Mouse (Mus musculus): ENCODE measurements at regions not wholly inside any gene's neighbourhood (a gene's known extent, or its start where the extent isn't known, plus 50 kb on each side); places are given as distances from the start of the nearest gene placed in this dataset.
"Not testable (repeated sequence)": the region's sequence is repeated elsewhere in the genome, so short reads cannot be mapped to it uniquely, and the experiment has no call there.

DNA sequence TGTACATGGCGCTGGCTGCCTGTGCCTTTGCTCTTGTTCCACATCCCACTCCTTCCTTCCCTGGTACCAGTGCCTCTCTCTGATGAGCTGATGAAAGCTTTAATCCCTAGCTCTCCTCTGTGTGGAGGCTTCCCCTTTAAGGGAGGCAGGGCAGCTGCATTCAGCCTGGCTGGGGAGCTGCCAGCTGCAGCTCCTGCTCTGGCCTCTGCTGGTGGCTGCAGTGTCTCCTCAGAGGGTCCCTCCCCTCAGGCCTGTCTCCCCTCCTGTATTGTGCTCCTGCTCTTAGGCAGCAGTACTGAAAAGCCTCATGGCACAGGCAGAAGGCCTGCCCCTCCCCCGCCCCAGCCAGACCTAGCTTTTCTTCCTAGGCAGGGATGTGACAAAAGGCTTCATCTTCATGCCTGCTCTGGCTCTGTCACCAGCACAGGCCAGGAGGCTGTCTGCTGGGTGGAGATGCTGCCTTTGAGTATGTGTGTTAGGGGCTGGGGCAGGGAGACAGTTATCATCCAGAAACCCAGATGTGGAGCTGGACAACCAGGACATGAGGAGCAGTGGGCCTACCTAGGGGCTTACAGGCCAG is 97.7 kb upstream of the Zcchc13 start:
- H3K4me2 ChIP-seq (ENCODE audit: low read depth, low read length); H3K9me3 ChIP-seq (replicated peaks; ENCODE audit: control insufficient read depth, low read length); H3K36me3 ChIP-seq (ENCODE audit: control insufficient read depth, insufficient read depth, low read length); H3K4me3 ChIP-seq (replicated peaks; ENCODE audit: low read length); H3K27me3 ChIP-seq (ENCODE audit: control insufficient read depth, insufficient read depth, low read length); H3K4me1 ChIP-seq (ENCODE audit: control insufficient read depth, insufficient read depth, low read length); H3K9ac ChIP-seq (ENCODE audit: low read length): not testable (repeated sequence)
- WGBS = 30% methylated on average over 2 of the region's 2 CpGs
- ATAC-seq (ENCODE audit: insufficient read depth, low FRiP score) = peak; percentile 65; the same call in 1 of the 2 replicates
- peak overlapping the region; percentile 66 for H3K27ac ChIP-seq (ENCODE audit: low read length)

GRCm38 (mm10) chrX:103533306-103533705 is 97.1 kb upstream of the Zcchc13 start:
- 17% methylated on average over 11 of the region's 11 CpGs for WGBS
- no peak overlapping the region for H3K4me2 ChIP-seq (ENCODE audit: low read depth, low read length)
- H3K9ac ChIP-seq (ENCODE audit: low read length) = peak overlapping the region; percentile 35; the same call in 1 of the 2 replicates
- H3K9me3 ChIP-seq (replicated peaks; ENCODE audit: control insufficient read depth, low read length) = no peaks in the 10 kb centered on the region
- no peak for ATAC-seq (ENCODE audit: insufficient read depth, low FRiP score)
- no peaks in the 10 kb centered on the region for H3K27me3 ChIP-seq (ENCODE audit: control insufficient read depth, insufficient read depth, low read length)
- peak overlapping the region; percentile 66 for H3K27ac ChIP-seq (ENCODE audit: low read length)
- peaks cover 7% of the 10 kb centered on the region; the same call in 1 of the 2 replicates for H3K4me1 ChIP-seq (ENCODE audit: control insufficient read depth, insufficient read depth, low read length)
- no peak overlapping the region for H3K4me3 ChIP-seq (replicated peaks; ENCODE audit: low read length)
- H3K36me3 ChIP-seq (ENCODE audit: control insufficient read depth, insufficient read depth, low read length) = no peaks in the 10 kb centered on the region

- H3K4me1 ChIP-seq (ENCODE audit: control insufficient read depth, insufficient read depth, low read length) = peaks cover 7% of the 10 kb centered on the region; the same call in 1 of the 2 replicates
- no peak overlapping the region for H3K4me2 ChIP-seq (ENCODE audit: low read depth, low read length)
- H3K9ac ChIP-seq (ENCODE audit: low read length) = no peak overlapping the region; the same call in 1 of the 2 replicates
- H3K27me3 ChIP-seq (ENCODE audit: control insufficient read depth, insufficient read depth, low read length) = no peaks in the 10 kb centered on the region
- 20% methylated on average over 1 of the region's 1 CpGs for WGBS
- H3K4me3 ChIP-seq (replicated peaks; ENCODE audit: low read length) = no peak overlapping the region
- H3K36me3 ChIP-seq (ENCODE audit: control insufficient read depth, insufficient read depth, low read length) = no peaks in the 10 kb centered on the region
- H3K27ac ChIP-seq (ENCODE audit: low read length) = 0 out of 2 replicates have a peak overlapping the region, but pooled peaks have one; percentile 66
- ATAC-seq (ENCODE audit: insufficient read depth, low FRiP score) = no peak
- no peaks in the 10 kb centered on the region for H3K9me3 ChIP-seq (replicated peaks; ENCODE audit: control insufficient read depth, low read length)
Measured at GRCm38 (mm10) chrX:103533831-103534230, 96.6 kb upstream of the Zcchc13 start.

DNA sequence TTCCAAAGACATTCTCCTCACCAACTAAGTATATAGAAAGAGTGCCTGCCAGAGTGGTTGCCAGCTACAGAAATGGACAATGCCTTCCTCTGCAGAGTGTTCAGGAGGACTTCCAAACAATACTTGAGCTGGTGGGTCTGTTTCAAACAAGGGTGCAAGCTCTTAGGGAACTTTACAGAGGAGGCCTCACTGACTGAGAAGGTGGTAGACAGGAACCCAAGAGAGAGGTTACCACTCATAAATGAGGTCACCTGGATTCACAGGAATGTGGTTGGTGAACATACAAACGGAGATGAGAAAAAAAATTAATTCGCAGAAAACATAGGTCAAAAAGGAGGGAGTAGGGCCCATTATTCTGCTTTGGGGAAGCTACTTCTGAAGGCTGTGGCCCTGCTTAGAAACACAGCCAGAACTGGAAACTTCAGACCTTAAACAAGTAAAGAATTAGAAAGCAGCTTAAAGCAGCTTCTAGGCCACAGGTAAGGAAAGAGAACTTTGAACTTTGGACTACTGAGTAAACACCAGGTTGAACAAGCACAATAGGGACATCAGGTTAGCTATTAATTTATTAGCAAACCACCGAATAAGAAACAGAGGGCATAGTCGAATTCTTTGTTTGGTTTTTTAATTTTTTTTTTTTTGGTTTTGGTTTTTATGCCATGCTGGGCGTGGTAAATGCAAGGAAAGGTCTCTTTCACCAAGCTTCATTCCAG is 83.7 kb upstream of the Zcchc13 start:
- Histone ChIP-seq H3K4me2 (ENCODE audit: low read depth, low read length) (no peak overlapping the region), H3K9me3 (replicated peaks; ENCODE audit: control insufficient read depth, low read length) (no peaks in the 10 kb centered on the region), H3K27ac (ENCODE audit: low read length) (peak overlapping the region; percentile 86), H3K4me3 (replicated peaks; ENCODE audit: low read length) (no peak overlapping the region), H3K4me1 (ENCODE audit: control insufficient read depth, insufficient read depth, low read length) (no peaks in the 10 kb centered on the region), H3K9ac (ENCODE audit: low read length) (no peak overlapping the region), H3K36me3 (ENCODE audit: control insufficient read depth, insufficient read depth, low read length) (no peaks in the 10 kb centered on the region), H3K27me3 (ENCODE audit: control insufficient read depth, insufficient read depth, low read length) (no peaks in the 10 kb centered on the region)
- 61% methylated on average over 5 of the region's 5 CpGs for WGBS
- peak; percentile 87 for ATAC-seq (ENCODE audit: insufficient read depth, low FRiP score)

DNA sequence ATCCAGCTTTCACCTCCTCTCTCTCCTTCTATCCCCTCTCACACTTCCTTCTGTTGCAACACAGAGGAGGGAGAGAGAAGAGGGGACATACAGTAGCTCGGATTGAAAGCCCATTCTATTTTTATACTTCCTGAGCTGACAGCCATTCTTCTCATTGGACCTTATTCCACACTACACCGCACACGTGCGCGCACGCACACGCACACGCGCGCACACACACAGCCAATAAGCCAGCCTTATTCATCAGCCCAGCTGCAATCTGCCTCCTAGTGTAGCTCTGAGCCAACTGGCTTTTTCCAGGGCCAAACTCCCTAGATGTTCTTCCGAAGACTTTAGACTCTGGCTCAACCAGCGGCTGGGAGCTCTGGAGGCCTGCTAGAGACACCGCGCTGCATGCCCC is 79.1 kb upstream of the Zcchc13 start:
- H3K4me2 ChIP-seq (ENCODE audit: low read depth, low read length) = no peak overlapping the region
- H3K27ac ChIP-seq (ENCODE audit: low read length) = peak overlapping the region; percentile 18; the same call in 1 of the 2 replicates
- no peaks in the 10 kb centered on the region for H3K36me3 ChIP-seq (ENCODE audit: control insufficient read depth, insufficient read depth, low read length)
- H3K4me1 ChIP-seq (ENCODE audit: control insufficient read depth, insufficient read depth, low read length) = peaks cover 4% of the 10 kb centered on the region; the same call in 1 of the 2 replicates
- 73% methylated on average over 14 of the region's 14 CpGs for WGBS
- H3K9me3 ChIP-seq (replicated peaks; ENCODE audit: control insufficient read depth, low read length) = no peaks in the 10 kb centered on the region
- H3K27me3 ChIP-seq (ENCODE audit: control insufficient read depth, insufficient read depth, low read length) = no peaks in the 10 kb centered on the region
- H3K4me3 ChIP-seq (replicated peaks; ENCODE audit: low read length) = no peak overlapping the region
- H3K9ac ChIP-seq (ENCODE audit: low read length) = no peak overlapping the region
- peak; percentile 10; the same call in 1 of the 2 replicates for ATAC-seq (ENCODE audit: insufficient read depth, low FRiP score)

DNA sequence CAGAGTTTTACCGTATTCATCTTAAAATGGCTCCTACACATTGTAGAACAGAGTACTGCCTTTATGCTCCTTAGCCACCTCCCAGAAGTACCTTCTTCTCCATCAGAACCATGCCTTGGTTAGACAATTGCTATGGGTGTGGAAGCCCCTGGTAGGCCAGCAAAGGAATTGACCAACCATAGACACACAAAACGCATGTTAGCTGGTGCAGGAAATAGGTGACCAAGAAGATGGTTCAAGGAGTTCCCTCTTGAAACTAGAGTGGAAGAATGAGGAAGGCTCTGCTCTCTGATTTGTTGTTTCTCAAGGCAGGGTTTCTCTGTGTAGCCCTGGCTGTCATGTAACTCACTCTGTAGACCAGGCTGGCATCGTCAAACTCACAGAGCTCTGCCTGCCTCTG is 77.2 kb upstream of the Zcchc13 start:
- H3K4me2 ChIP-seq (ENCODE audit: low read depth, low read length) = no peak overlapping the region
- H3K27ac ChIP-seq (ENCODE audit: low read length) = no peak overlapping the region; the same call in 1 of the 2 replicates
- no peak overlapping the region for H3K9ac ChIP-seq (ENCODE audit: low read length)
- H3K36me3 ChIP-seq (ENCODE audit: control insufficient read depth, insufficient read depth, low read length) = no peaks in the 10 kb centered on the region
- no peaks in the 10 kb centered on the region for H3K27me3 ChIP-seq (ENCODE audit: control insufficient read depth, insufficient read depth, low read length)
- no peak overlapping the region for H3K4me3 ChIP-seq (replicated peaks; ENCODE audit: low read length)
- H3K9me3 ChIP-seq (replicated peaks; ENCODE audit: control insufficient read depth, low read length) = no peaks in the 10 kb centered on the region
- H3K4me1 ChIP-seq (ENCODE audit: control insufficient read depth, insufficient read depth, low read length) = peaks cover 14% of the 10 kb centered on the region; the same call in 1 of the 2 replicates
- no peak for ATAC-seq (ENCODE audit: insufficient read depth, low FRiP score)
- 95% methylated on average over 3 of the region's 3 CpGs for WGBS

DNA sequence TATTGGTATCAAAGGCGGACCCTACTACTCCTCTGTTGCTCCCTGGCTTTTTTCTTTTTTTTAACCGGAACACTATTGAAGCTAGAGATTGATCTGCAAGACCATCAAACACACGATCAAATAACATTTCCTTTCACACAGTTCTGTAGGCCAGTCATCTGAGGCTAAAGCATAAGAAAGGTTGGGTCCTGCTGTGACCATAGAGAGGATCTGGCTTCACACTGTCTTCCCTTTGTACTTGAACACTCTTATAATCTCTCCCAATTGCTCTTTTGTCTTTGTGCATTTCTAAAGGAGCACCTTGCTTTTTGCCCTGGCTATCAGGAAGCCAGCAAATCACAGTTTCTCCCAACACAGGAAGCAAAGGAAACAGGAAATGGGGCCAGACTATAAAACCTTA is 76.8 kb upstream of the Zcchc13 start:
- H3K36me3 ChIP-seq (ENCODE audit: control insufficient read depth, insufficient read depth, low read length) = no peaks in the 10 kb centered on the region
- H3K27me3 ChIP-seq (ENCODE audit: control insufficient read depth, insufficient read depth, low read length) = no peaks in the 10 kb centered on the region
- H3K9me3 ChIP-seq (replicated peaks; ENCODE audit: control insufficient read depth, low read length) = no peaks in the 10 kb centered on the region
- no peak overlapping the region for H3K9ac ChIP-seq (ENCODE audit: low read length)
- no peak for ATAC-seq (ENCODE audit: insufficient read depth, low FRiP score)
- H3K4me1 ChIP-seq (ENCODE audit: control insufficient read depth, insufficient read depth, low read length) = peaks cover 14% of the 10 kb centered on the region; the same call in 1 of the 2 replicates
- 90% methylated on average over 3 of the region's 3 CpGs for WGBS
- no peak overlapping the region; the same call in 1 of the 2 replicates for H3K27ac ChIP-seq (ENCODE audit: low read length)
- no peak overlapping the region for H3K4me3 ChIP-seq (replicated peaks; ENCODE audit: low read length)
- H3K4me2 ChIP-seq (ENCODE audit: low read depth, low read length) = no peak overlapping the region

- ATAC-seq (ENCODE audit: insufficient read depth, low FRiP score) = peak; percentile 72
- not testable (repeated sequence) for H3K4me3 ChIP-seq (replicated peaks; ENCODE audit: low read length); H3K27ac ChIP-seq (ENCODE audit: low read length); H3K9me3 ChIP-seq (replicated peaks; ENCODE audit: control insufficient read depth, low read length); H3K9ac ChIP-seq (ENCODE audit: low read length); H3K36me3 ChIP-seq (ENCODE audit: control insufficient read depth, insufficient read depth, low read length); H3K27me3 ChIP-seq (ENCODE audit: control insufficient read depth, insufficient read depth, low read length); H3K4me2 ChIP-seq (ENCODE audit: low read depth, low read length)
- WGBS = 33% methylated on average over 4 of the region's 5 CpGs
- peaks cover 14% of the 10 kb centered on the region; the same call in 1 of the 2 replicates for H3K4me1 ChIP-seq (ENCODE audit: control insufficient read depth, insufficient read depth, low read length)
Measured at GRCm38 (mm10) chrX:103555041-103555986, 75.1 kb upstream of the Zcchc13 start.

Data from stomach, embryonic 16.5 days (tissue).